Mouse (Mus musculus) layer of hippocampus, adult 2 months (tissue): ENCODE data around the gene Tmtc2. TPM values are rescaled to one million over a fixed set of nuclear protein-coding genes. Genes with fewer than 3 reads are reported as not detected.
A peak's percentile ranks its signal among the peaks of the same experiment; 100 is the strongest.
"Not testable (repeated sequence)": the region's sequence is repeated elsewhere in the genome, so short reads cannot be mapped to it uniquely, and the experiment has no call there.

Source experiments
- DNase-seq, 2 experiments: peaks; one replicate each; pipeline ENCODE4 v3.0.0; 2022; ENCODE audit warnings: low spot score in 2 of 2
- H3K27ac ChIP-seq: fragments of 200-600 bp; 2 replicates; pipeline ENCODE4 v1.8.1; 2022
- H3K4me3 ChIP-seq: fragments of 200-600 bp; 2 replicates; pipeline ENCODE4 v1.8.1; 2022; ENCODE audit warnings: mild to moderate bottlenecking
- CTCF ChIP-seq: fragments of 200-600 bp; conservative IDR thresholded peaks from 2 replicates; pipeline ENCODE4 v1.8.1; 2022; ENCODE audit warnings: antibody characterized with exemption, mild to moderate bottlenecking, moderate library complexity
- total RNA-seq, 2 experiments: library from RNA; stranded (reverse); gene quantifications; 2 replicates each; pipeline ENCODE4 v1.2.3; 2021

Gene Tmtc2
- total RNA-seq, 2 experiments from 2014 or later = 10.2 to 12.0 TPM

- Histone ChIP-seq H3K4me3 (no peak overlapping the region), H3K27ac (no peak overlapping the region)
- peak; percentile 79 for TF ChIP-seq CTCF
- DNase-seq = no peak
Observed at GRCm38 (mm10) chr10:105260053-105260452, 314.2 kb downstream of the Tmtc2 start.

GRCm38 (mm10) chr10:105238291-105238690 lies 336.0 kb downstream of the Tmtc2 start:
- not testable (repeated sequence) for H3K4me3 ChIP-seq, H3K27ac ChIP-seq
- peak in 1 of 2 experiments; percentile 58 for DNase-seq

- no peak for TF ChIP-seq CTCF
- H3K27ac ChIP-seq = no peak overlapping the region
- no peak overlapping the region for H3K4me3 ChIP-seq
- no peak for DNase-seq
Observed at GRCm38 (mm10) chr10:105232864-105233263, 341.4 kb downstream of the Tmtc2 start.

- H3K4me3 ChIP-seq = no peak overlapping the region
- no peak for DNase-seq
- H3K27ac ChIP-seq = no peak overlapping the region
- no peak for TF ChIP-seq CTCF
Observed at GRCm38 (mm10) chr10:105230416-105230815, 343.8 kb downstream of the Tmtc2 start.

GRCm38 (mm10) chr10:105228623-105229022 lies 345.6 kb downstream of the Tmtc2 start:
- H3K27ac ChIP-seq = no peak overlapping the region
- DNase-seq = no peak
- H3K4me3 ChIP-seq = no peak overlapping the region
- TF ChIP-seq CTCF = no peak

GRCm38 (mm10) chr10:105227631-105228030 lies 346.6 kb downstream of the Tmtc2 start:
- no peak overlapping the region for H3K4me3 ChIP-seq
- no peak overlapping the region for H3K27ac ChIP-seq
- DNase-seq = no peak
- TF ChIP-seq CTCF = no peak

- H3K4me3 ChIP-seq = no peak overlapping the region
- no peak for DNase-seq
- no peak for TF ChIP-seq CTCF
- H3K27ac ChIP-seq = no peak overlapping the region
Observed at GRCm38 (mm10) chr10:105225714-105226113, 348.5 kb downstream of the Tmtc2 start.

- H3K4me3 ChIP-seq = no peak overlapping the region
- TF ChIP-seq CTCF = no peak
- H3K27ac ChIP-seq = no peak overlapping the region
- DNase-seq = no peak
Observed at GRCm38 (mm10) chr10:105222904-105223303, 351.3 kb downstream of the Tmtc2 start.

GRCm38 (mm10) chr10:105201491-105201890 lies 372.8 kb downstream of the Tmtc2 start:
- no peak for TF ChIP-seq CTCF

GRCm38 (mm10) chr10:105200678-105201077 lies 373.6 kb downstream of the Tmtc2 start:
- DNase-seq = no peak
- TF ChIP-seq CTCF = no peak
- no peak overlapping the region for H3K4me3 ChIP-seq
- H3K27ac ChIP-seq = no peak overlapping the region

More at GRCm38 (mm10) chr10:105201491-105201890, 372.8 kb downstream of the Tmtc2 start:
- H3K4me3 ChIP-seq = no peak overlapping the region
- H3K27ac ChIP-seq = no peak overlapping the region
- DNase-seq = no peak

- TF ChIP-seq CTCF = no peak
- no peak overlapping the region for H3K4me3 ChIP-seq
- DNase-seq = no peak
- no peak overlapping the region for H3K27ac ChIP-seq
Observed at GRCm38 (mm10) chr10:105200092-105200491, 374.2 kb downstream of the Tmtc2 start.

GRCm38 (mm10) chr10:105199515-105199914 lies 374.7 kb downstream of the Tmtc2 start:
- no peak overlapping the region for H3K4me3 ChIP-seq
- no peak for DNase-seq
- H3K27ac ChIP-seq = no peak overlapping the region
- TF ChIP-seq CTCF = no peak

- Histone ChIP-seq H3K27ac (no peak overlapping the region), H3K4me3 (no peak overlapping the region)
- no peak for TF ChIP-seq CTCF
- DNase-seq = no peak
Observed at GRCm38 (mm10) chr10:105195377-105195776, 378.9 kb downstream of the Tmtc2 start.

GRCm38 (mm10) chr10:105193756-105194460 lies 380.3 kb downstream of the Tmtc2 start:
- Histone ChIP-seq H3K27ac (no peak overlapping the region), H3K4me3 (no peak overlapping the region)
- TF ChIP-seq CTCF = no peak
- DNase-seq = no peak
